Mouse (Mus musculus): Measurements from ENCODE around the gene Trim50. TPM values are rescaled to one million over a fixed set of nuclear protein-coding genes. Genes with fewer than 3 reads are reported as not detected.

The Trim50 gene
- total and polyA plus RNA-seq, 3 experiments, result not detected

GRCm38 (mm10) chr5:135330201-135330600, 22.9 kb upstream of the Trim50 start:
- H3K9me3 ChIP-seq (replicated peaks; ENCODE audit: low read length), result no peaks in the 10 kb centered on the region
- dilution Hi-C loops (cut with MboI; ENCODE audit: extremely low pct_ligation_motif_present, extremely low pct_unique_long_range_greater_than_20kb, low sequenced_read_pairs), result no loop called here
- peaks cover 41% of the 10 kb centered on the region for H3K27me3 ChIP-seq (replicated peaks)
- no peak overlapping the region for H3K9ac ChIP-seq (ENCODE audit: insufficient read depth, low read depth)
- TF ChIP-seq MEF2A (IDR thresholded peaks at IDR 0.05; ENCODE audit: borderline replicate concordance, low read depth, low read length) (no peak), KAT2A (IDR thresholded peaks at IDR 0.05; ENCODE audit: insufficient replicate concordance, low read length) (no peak), TCF12 (IDR thresholded peaks at IDR 0.05; ENCODE audit: low read depth, low read length) (no peak), IRF4 (IDR thresholded peaks at IDR 0.05; ENCODE audit: low read depth, low read length) (no peak), JUN (IDR thresholded peaks at IDR 0.05; ENCODE audit: insufficient read depth, low read depth, low read length) (no peak), ETS1 (conservative IDR thresholded peaks at IDR 0.05; ENCODE audit: low read depth, low read length) (no peak), MAX (IDR thresholded peaks at IDR 0.05; ENCODE audit: low read length) (no peak)
- H3K27ac ChIP-seq (ENCODE audit: insufficient read depth, low read depth), result no peak overlapping the region
- H3K36me3 ChIP-seq (replicated peaks in 1 of 2; ENCODE audit: control insufficient read depth in 1 of 2, insufficient read depth in 1 of 2, low read length in 1 of 2), result no peaks in the 10 kb centered on the region
- no peaks in the 10 kb centered on the region for H3K79me2 ChIP-seq (replicated peaks; ENCODE audit: control insufficient read depth, extremely low read depth, insufficient read depth, poor library complexity, severe bottlenecking)
- H3K4me1 ChIP-seq (ENCODE audit: control insufficient read depth in 1 of 2, insufficient read depth in 2 of 2), result peaks cover 0 to under 1% of the 10 kb centered on the region in 2 experiments; a peak in 2 of 4 replicates
- in situ Hi-C loops (cut with MboI; ENCODE audit: low pct_ligation_motif_present, low pct_unique_long_range_greater_than_20kb, low sequenced_read_pairs), result no loop called here
- H3K4me3 ChIP-seq (replicated peaks in 1 of 3; ENCODE audit: low read depth in 2 of 3, low read length in 2 of 3, poor library complexity in 1 of 3), result no peak overlapping the region
- DNase-seq (ENCODE audit: extremely low read depth), result no peak
- H3K4me2 ChIP-seq (ENCODE audit: insufficient read depth, low read depth, poor library complexity, severe bottlenecking), result no peak overlapping the region

- Histone ChIP-seq H3K9ac (ENCODE audit: insufficient read depth, low read depth) (no peak overlapping the region), H3K4me1 (ENCODE audit: control insufficient read depth in 1 of 2, insufficient read depth in 2 of 2) (no peaks in the 10 kb centered on the region), H3K79me2 (replicated peaks; ENCODE audit: control insufficient read depth, extremely low read depth, insufficient read depth, poor library complexity, severe bottlenecking) (no peaks in the 10 kb centered on the region), H3K27me3 (replicated peaks) (peaks cover 44% of the 10 kb centered on the region), H3K4me2 (ENCODE audit: insufficient read depth, low read depth, poor library complexity, severe bottlenecking) (no peak overlapping the region), H3K27ac (ENCODE audit: insufficient read depth, low read depth) (no peak overlapping the region), H3K36me3 (replicated peaks in 1 of 2; ENCODE audit: control insufficient read depth in 1 of 2, insufficient read depth in 1 of 2, low read length in 1 of 2) (no peaks in the 10 kb centered on the region), H3K9me3 (replicated peaks; ENCODE audit: low read length) (no peaks in the 10 kb centered on the region), H3K4me3 (replicated peaks in 1 of 3; ENCODE audit: low read depth in 2 of 3, low read length in 2 of 3, poor library complexity in 1 of 3) (no peak overlapping the region)
- in situ Hi-C loops (cut with MboI; ENCODE audit: low pct_ligation_motif_present, low pct_unique_long_range_greater_than_20kb, low sequenced_read_pairs) (no loop called here), dilution Hi-C loops (cut with MboI; ENCODE audit: extremely low pct_ligation_motif_present, extremely low pct_unique_long_range_greater_than_20kb, low sequenced_read_pairs) (no loop called here)
- TF ChIP-seq ZC3H11A (IDR thresholded peaks at IDR 0.05; ENCODE audit: low read depth, low read length) (no peak), MYC (IDR thresholded peaks at IDR 0.05; ENCODE audit: low read depth, low read length) (no peak), MXI1 (IDR thresholded peaks at IDR 0.05; ENCODE audit: low read depth, low read length) (no peak), SMC3 (IDR thresholded peaks at IDR 0.05; ENCODE audit: low read depth, low read length) (no peak), BHLHE40 (IDR thresholded peaks at IDR 0.05; ENCODE audit: low read depth, low read length) (no peak)
- DNase-seq (ENCODE audit: extremely low read depth), result no peak
Observed at GRCm38 (mm10) chr5:135331161-135331560, 21.9 kb upstream of the Trim50 start.

- in situ Hi-C loops (cut with MboI; ENCODE audit: low pct_ligation_motif_present, low pct_unique_long_range_greater_than_20kb, low sequenced_read_pairs), result no loop called here
- TF ChIP-seq ZMIZ1 (IDR thresholded peaks at IDR 0.05; ENCODE audit: low read depth, low read length) (no peak), UBTF (IDR thresholded peaks at IDR 0.05; ENCODE audit: low read depth, low read length) (no peak), E2F4 (IDR thresholded peaks at IDR 0.05; ENCODE audit: insufficient replicate concordance, low read depth, low read length) (no peak), HCFC1 (IDR thresholded peaks at IDR 0.05; ENCODE audit: low read depth, low read length) (no peak), CTCF (conservative IDR thresholded peaks at IDR 0.05 in 1 of 2, IDR thresholded peaks at IDR 0.05 in 1 of 2; ENCODE audit: low read depth in 2 of 2, low read length in 2 of 2) (0 out of 4 replicates have a peak, but pooled peaks of 1 of the 2 experiments have one; percentile 18), MEF2A (IDR thresholded peaks at IDR 0.05; ENCODE audit: borderline replicate concordance, low read depth, low read length) (no peak), USF1 (IDR thresholded peaks at IDR 0.05; ENCODE audit: low read depth, low read length) (no peak), KAT2A (IDR thresholded peaks at IDR 0.05; ENCODE audit: insufficient replicate concordance, low read length) (no peak)
Observed at GRCm38 (mm10) chr5:135337575-135337974, 15.5 kb upstream of the Trim50 start.

More at GRCm38 (mm10) chr5:135337575-135337974, 15.5 kb upstream of the Trim50 start:
- H3K4me2 ChIP-seq (ENCODE audit: insufficient read depth, low read depth, poor library complexity, severe bottlenecking), result no peak overlapping the region
- no peak for DNase-seq (ENCODE audit: extremely low read depth)
- H3K27ac ChIP-seq (ENCODE audit: insufficient read depth, low read depth), result no peak overlapping the region
- peaks cover 66% of the 10 kb centered on the region for H3K27me3 ChIP-seq (replicated peaks)
- no peaks in the 10 kb centered on the region for H3K36me3 ChIP-seq (replicated peaks in 1 of 2; ENCODE audit: control insufficient read depth in 1 of 2, insufficient read depth in 1 of 2, low read length in 1 of 2)
- H3K9ac ChIP-seq (ENCODE audit: insufficient read depth, low read depth), result no peak overlapping the region
- H3K4me1 ChIP-seq (ENCODE audit: control insufficient read depth in 1 of 2, insufficient read depth in 2 of 2), result no peaks in the 10 kb centered on the region
- no peaks in the 10 kb centered on the region for H3K9me3 ChIP-seq (replicated peaks; ENCODE audit: low read length)
- no peak overlapping the region for H3K4me3 ChIP-seq (replicated peaks in 1 of 3; ENCODE audit: low read depth in 2 of 3, low read length in 2 of 3, poor library complexity in 1 of 3)
- no peaks in the 10 kb centered on the region for H3K79me2 ChIP-seq (replicated peaks; ENCODE audit: control insufficient read depth, extremely low read depth, insufficient read depth, poor library complexity, severe bottlenecking)
- dilution Hi-C loops (cut with MboI; ENCODE audit: extremely low pct_ligation_motif_present, extremely low pct_unique_long_range_greater_than_20kb, low sequenced_read_pairs), result no loop called here

Data from CH12.LX (cell line).